Mouse (Mus musculus) embryonic facial prominence, embryonic 14.5 days (tissue): Measurements from ENCODE around the gene Zbtb18. TPM values are rescaled to one million over a fixed set of nuclear protein-coding genes. Genes with fewer than 3 reads are reported as not detected.

Source experiments
- ATAC-seq: fragments of 200-750 bp; cut with Nextera tagmentation; 2 replicates; pipeline ENCODE4 v1.8.0; 2017; ENCODE audit warnings: low read depth, moderate number of reproducible peaks, moderate TSS enrichment
- DNase-seq: peaks from one replicate; pipeline ENCODE4 v3.0.0-alpha.2; 2015; ENCODE audit warnings: low spot score
- H3K27ac ChIP-seq: fragments of 300-500 bp; sonication (generic); replicated peaks from 2 replicates; pipeline ENCODE4 v1.5.1; 2014; ENCODE audit warnings: low read depth, mild to moderate bottlenecking, low read length, moderate library complexity
- H3K27me3 ChIP-seq: fragments of 300-500 bp; sonication (generic); replicated peaks from 2 replicates; pipeline ENCODE4 v1.6.1; 2014; ENCODE audit warnings: low read length; ENCODE audit not compliant: control insufficient read depth, insufficient read depth
- H3K36me3 ChIP-seq: fragments of 300-500 bp; sonication (generic); 2 replicates; pipeline ENCODE4 v1.6.1; 2014; ENCODE audit warnings: low read length, mixed read lengths; ENCODE audit not compliant: control insufficient read depth, insufficient read depth
- H3K4me1 ChIP-seq: fragments of 300-500 bp; sonication (generic); 2 replicates; pipeline ENCODE4 v1.6.1; 2014; ENCODE audit warnings: antibody characterized with exemption, low read length; ENCODE audit not compliant: control insufficient read depth, insufficient read depth
- H3K4me2 ChIP-seq: fragments of 300-500 bp; sonication (generic); 2 replicates; pipeline ENCODE4 v1.6.1; 2014; ENCODE audit warnings: low read depth, mild to moderate bottlenecking, low read length, moderate library complexity, mixed read lengths
- H3K4me3 ChIP-seq: fragments of 300-500 bp; sonication (generic); 2 replicates; pipeline ENCODE4 v1.5.1; 2014; ENCODE audit warnings: low read depth, mild to moderate bottlenecking, low read length
- H3K9ac ChIP-seq: fragments of 300-500 bp; sonication (generic); 2 replicates; pipeline ENCODE4 v1.6.1; 2014; ENCODE audit warnings: low read depth, mild to moderate bottlenecking, low read length, moderate library complexity, mixed read lengths
- H3K9me3 ChIP-seq: fragments of 300-500 bp; sonication (generic); 2 replicates; pipeline ENCODE4 v1.6.1; 2016; ENCODE audit warnings: low read length; ENCODE audit not compliant: control insufficient read depth
- WGBS: fragments of 180-500 bp; shearing (Covaris S2); extraction: QIAGEN DNeasy Blood & Tissue Kit; methylation state at CpG from one replicate; pipeline ENCODE4 v1.1.7; 2014; 5-methylcytosine and 5-hydroxymethylcytosine counted together
- polyA plus RNA-seq: library from polyadenylated mRNA; unstranded; fragments of >200 nt; fragmentation: Nextera tagmentation; extraction: Ambion mirVana; gene quantifications from 2 replicates; pipeline ENCODE4 v1.2.1, GENCODE M21; 2014

Gene Zbtb18
- polyA plus RNA-seq, 1 experiment from 2014 or later: 7.0 TPM

GRCm38 (mm10) chr1:177451991-177452431 lies 9.9 kb downstream of the Zbtb18 start:
- Histone ChIP-seq H3K4me2 (no peak overlapping the region), H3K27ac (no peak overlapping the region), H3K36me3 (peaks cover 21% of the 10 kb centered on the region), H3K9me3 (no peaks in the 10 kb centered on the region), H3K4me3 (no peak overlapping the region), H3K27me3 (no peaks in the 10 kb centered on the region), H3K9ac (no peak overlapping the region), H3K4me1 (peaks cover 12% of the 10 kb centered on the region)
- DNase-seq (peak; percentile 51), ATAC-seq (peak; percentile 58)
- WGBS: 25% methylated on average over 4 of the region's 4 CpGs

- WGBS: 63% methylated on average over 5 of the region's 5 CpGs
- Histone ChIP-seq H3K4me3 (no peak overlapping the region), H3K9ac (no peak overlapping the region), H3K27ac (no peak overlapping the region), H3K9me3 (no peaks in the 10 kb centered on the region), H3K4me1 (peaks cover 2% of the 10 kb centered on the region; the same call in 1 of the 2 replicates), H3K36me3 (peaks cover 11% of the 10 kb centered on the region), H3K27me3 (no peaks in the 10 kb centered on the region), H3K4me2 (no peak overlapping the region)
- ATAC-seq: no peak
- no peak for DNase-seq
These were observed 10.8 kb downstream of the Zbtb18 start for GRCm38 (mm10) chr1:177452987-177453386.

- ATAC-seq: no peak
- Histone ChIP-seq H3K4me3 (no peak overlapping the region), H3K9ac (no peak overlapping the region), H3K4me2 (no peak overlapping the region), H3K9me3 (no peaks in the 10 kb centered on the region), H3K27ac (no peak overlapping the region), H3K27me3 (no peaks in the 10 kb centered on the region), H3K4me1 (no peaks in the 10 kb centered on the region), H3K36me3 (peaks cover 4% of the 10 kb centered on the region; the same call in 1 of the 2 replicates)
- no peak for DNase-seq
- 26% methylated on average over 8 of the region's 8 CpGs for WGBS
These were observed 11.7 kb downstream of the Zbtb18 start for GRCm38 (mm10) chr1:177453806-177454205.

- H3K9me3 ChIP-seq: no peaks in the 10 kb centered on the region
- no peak for ATAC-seq
- H3K36me3 ChIP-seq: no peaks in the 10 kb centered on the region
- no peak for DNase-seq
- H3K4me3 ChIP-seq: no peak overlapping the region
- no peak overlapping the region for H3K4me2 ChIP-seq
- H3K27me3 ChIP-seq: no peaks in the 10 kb centered on the region
- no peak overlapping the region for H3K9ac ChIP-seq
- WGBS: 86% methylated on average over 6 of the region's 6 CpGs
- H3K27ac ChIP-seq: no peak overlapping the region
- H3K4me1 ChIP-seq: no peaks in the 10 kb centered on the region
These were observed 12.3 kb downstream of the Zbtb18 start for GRCm38 (mm10) chr1:177454492-177454891.

GRCm38 (mm10) chr1:177455466-177455865 lies 13.3 kb downstream of the Zbtb18 start:
- no peak for ATAC-seq
- WGBS: 85% methylated on average over 5 of the region's 5 CpGs
- Histone ChIP-seq H3K9ac (no peak overlapping the region), H3K4me3 (no peak overlapping the region), H3K4me1 (no peaks in the 10 kb centered on the region), H3K4me2 (no peak overlapping the region), H3K36me3 (no peaks in the 10 kb centered on the region), H3K27me3 (no peaks in the 10 kb centered on the region), H3K9me3 (no peaks in the 10 kb centered on the region), H3K27ac (no peak overlapping the region)
- no peak for DNase-seq

GRCm38 (mm10) chr1:177456208-177456607 lies 14.1 kb downstream of the Zbtb18 start:
- Histone ChIP-seq H3K4me1 (no peaks in the 10 kb centered on the region), H3K9me3 (no peaks in the 10 kb centered on the region), H3K27me3 (no peaks in the 10 kb centered on the region), H3K9ac (no peak overlapping the region), H3K4me2 (no peak overlapping the region), H3K36me3 (no peaks in the 10 kb centered on the region), H3K4me3 (no peak overlapping the region), H3K27ac (no peak overlapping the region)
- DNase-seq (no peak), ATAC-seq (no peak)
- WGBS: 93% methylated on average over 4 of the region's 4 CpGs

- ATAC-seq: no peak
- no peak for DNase-seq
- Histone ChIP-seq H3K27me3 (no peaks in the 10 kb centered on the region), H3K36me3 (no peaks in the 10 kb centered on the region), H3K4me3 (no peak overlapping the region), H3K9ac (no peak overlapping the region), H3K27ac (no peak overlapping the region), H3K4me1 (no peaks in the 10 kb centered on the region), H3K4me2 (no peak overlapping the region), H3K9me3 (no peaks in the 10 kb centered on the region)
- 40% methylated on average over 4 of the region's 4 CpGs for WGBS
These were observed 14.6 kb downstream of the Zbtb18 start for GRCm38 (mm10) chr1:177456772-177457171.

GRCm38 (mm10) chr1:177457981-177458380 lies 15.8 kb downstream of the Zbtb18 start:
- H3K36me3 ChIP-seq: no peaks in the 10 kb centered on the region
- H3K27ac ChIP-seq: no peak overlapping the region
- DNase-seq: no peak
- H3K9me3 ChIP-seq: no peaks in the 10 kb centered on the region
- H3K9ac ChIP-seq: no peak overlapping the region
- no peak overlapping the region for H3K4me3 ChIP-seq
- WGBS: 96% methylated on average over 6 of the region's 6 CpGs
- no peaks in the 10 kb centered on the region for H3K27me3 ChIP-seq
- H3K4me1 ChIP-seq: no peaks in the 10 kb centered on the region
- ATAC-seq: no peak
- H3K4me2 ChIP-seq: no peak overlapping the region
